Mouse (Mus musculus): Measurements from ENCODE around the gene Gm6358. TPM values are rescaled to one million over a fixed set of nuclear protein-coding genes. Genes with fewer than 3 reads are reported as not detected.
"Not testable (repeated sequence)": the region's sequence is repeated elsewhere in the genome, so short reads cannot be mapped to it uniquely, and the experiment has no call there.

The Gm6358 gene
- not detected in 2 replicates for polyA plus RNA-seq (2012; ENCODE audit: insufficient read depth, insufficient read length, missing spikeins)

GRCm38 (mm10) chr16:89140551-89140950, at the start of gene Gm6358:
TSS of gene Gm6358 (plus strand) at chr16:89140851.
- no peak within 1 kb of the TSS for H3K4me3 ChIP-seq (ENCODE audit: insufficient read depth, low read length)
- no peaks in the 10 kb centered on the region for H3K4me1 ChIP-seq (ENCODE audit: control insufficient read depth, insufficient read depth, low read length)
- no peak within 1 kb of the TSS for H3K27ac ChIP-seq (ENCODE audit: insufficient read depth, low read depth, low read length)
- no peak for TF ChIP-seq POLR2A (IDR thresholded peaks at IDR 0.05; ENCODE audit: borderline replicate concordance, low read depth, low read length)
- TF ChIP-seq CTCF (IDR thresholded peaks at IDR 0.05; ENCODE audit: low read depth, low read length): no peak

GRCm38 (mm10) chr16:89150786-89151185, 10.1 kb downstream of the Gm6358 start, which contains the start of gene Gm10061:
TSS of gene Gm10061 (plus strand) at chr16:89151086.
- TF ChIP-seq POLR2A (IDR thresholded peaks at IDR 0.05; ENCODE audit: borderline replicate concordance, low read depth, low read length): no peak
- no peak for TF ChIP-seq CTCF (IDR thresholded peaks at IDR 0.05; ENCODE audit: low read depth, low read length)
- no peak within 1 kb of the TSS for H3K4me3 ChIP-seq (ENCODE audit: insufficient read depth, low read length)
- no peak within 1 kb of the TSS for H3K27ac ChIP-seq (ENCODE audit: insufficient read depth, low read depth, low read length)
- no peaks in the 10 kb centered on the region for H3K4me1 ChIP-seq (ENCODE audit: control insufficient read depth, insufficient read depth, low read length)

GRCm38 (mm10) chr16:89157652-89158051, 17.0 kb downstream of the Gm6358 start, which contains the start of gene Gm9789:
TSS of gene Gm9789 (plus strand) at chr16:89157952.
- no peak within 1 kb of the TSS for H3K27ac ChIP-seq (ENCODE audit: insufficient read depth, low read depth, low read length)
- no peaks in the 10 kb centered on the region for H3K4me1 ChIP-seq (ENCODE audit: control insufficient read depth, insufficient read depth, low read length)
- H3K4me3 ChIP-seq (ENCODE audit: insufficient read depth, low read length): no peak within 1 kb of the TSS
- no peak for TF ChIP-seq CTCF (IDR thresholded peaks at IDR 0.05; ENCODE audit: low read depth, low read length)
- TF ChIP-seq POLR2A (IDR thresholded peaks at IDR 0.05; ENCODE audit: borderline replicate concordance, low read depth, low read length): no peak

GRCm38 (mm10) chr16:89169190-89169589, 28.5 kb downstream of the Gm6358 start, which contains the start of gene Gm7735:
TSS of gene Gm7735 (plus strand) at chr16:89169490.
- H3K27ac ChIP-seq (ENCODE audit: insufficient read depth, low read depth, low read length); H3K4me1 ChIP-seq (ENCODE audit: control insufficient read depth, insufficient read depth, low read length); H3K4me3 ChIP-seq (ENCODE audit: insufficient read depth, low read length): not testable (repeated sequence)

- TF ChIP-seq POLR2A (IDR thresholded peaks at IDR 0.05; ENCODE audit: borderline replicate concordance, low read depth, low read length): no peak
- no peak for TF ChIP-seq CTCF (IDR thresholded peaks at IDR 0.05; ENCODE audit: low read depth, low read length)
- Histone ChIP-seq H3K4me1 (ENCODE audit: control insufficient read depth, insufficient read depth, low read length) (no peaks in the 10 kb centered on the region), H3K4me3 (ENCODE audit: insufficient read depth, low read length) (no peak within 1 kb of the TSS), H3K27ac (ENCODE audit: insufficient read depth, low read depth, low read length) (no peak within 1 kb of the TSS)
Observed at GRCm38 (mm10) chr16:89174435-89174834, 33.8 kb downstream of the Gm6358 start, which contains the start of gene 1110057P08Rik. TSS of gene 1110057P08Rik (plus strand) at chr16:89174735.

- Histone ChIP-seq H3K27ac (ENCODE audit: insufficient read depth, low read depth, low read length) (no peak overlapping the region), H3K4me3 (ENCODE audit: insufficient read depth, low read length) (no peak overlapping the region), H3K4me1 (ENCODE audit: control insufficient read depth, insufficient read depth, low read length) (no peaks in the 10 kb centered on the region)
- TF ChIP-seq CTCF (IDR thresholded peaks at IDR 0.05; ENCODE audit: low read depth, low read length) (no peak), POLR2A (IDR thresholded peaks at IDR 0.05; ENCODE audit: borderline replicate concordance, low read depth, low read length) (no peak)
Observed at GRCm38 (mm10) chr16:89188621-89189020, 48.0 kb downstream of the Gm6358 start.

Other genes with a start within 250 kb of the Gm6358 start
- gene Krtap19-5, start 244.4 kb upstream of the Gm6358 start, polyA plus RNA-seq (2012; ENCODE audit: insufficient read depth, insufficient read length, missing spikeins): not detected in 2 replicates
- not detected in 2 replicates for gene Krtap19-9b, start 208.6 kb upstream of the Gm6358 start, polyA plus RNA-seq (2012; ENCODE audit: insufficient read depth, insufficient read length, missing spikeins)
- not detected in 2 replicates for gene Krtap16-3, start 178.0 kb upstream of the Gm6358 start, polyA plus RNA-seq (2012; ENCODE audit: insufficient read depth, insufficient read length, missing spikeins)
- gene Krtap22-2, start 130.1 kb upstream of the Gm6358 start, polyA plus RNA-seq (2012; ENCODE audit: insufficient read depth, insufficient read length, missing spikeins): not detected in 2 replicates
- gene Gm10229, start 125.6 kb upstream of the Gm6358 start, polyA plus RNA-seq (2012; ENCODE audit: insufficient read depth, insufficient read length, missing spikeins): not detected in 2 replicates
- not detected in 2 replicates for gene Krtap6-1, start 109.2 kb upstream of the Gm6358 start, polyA plus RNA-seq (2012; ENCODE audit: insufficient read depth, insufficient read length, missing spikeins)
- gene Gm10228, start 99.4 kb upstream of the Gm6358 start, polyA plus RNA-seq (2012; ENCODE audit: insufficient read depth, insufficient read length, missing spikeins): not detected in 2 replicates
- not detected in 2 replicates for gene Krtap6-5, start 93.0 kb upstream of the Gm6358 start, polyA plus RNA-seq (2012; ENCODE audit: insufficient read depth, insufficient read length, missing spikeins)
- not detected in 2 replicates for gene 1110025L11Rik, start 76.8 kb upstream of the Gm6358 start, polyA plus RNA-seq (2012; ENCODE audit: insufficient read depth, insufficient read length, missing spikeins)
- gene Krtap6-3, start 56.8 kb upstream of the Gm6358 start, polyA plus RNA-seq (2012; ENCODE audit: insufficient read depth, insufficient read length, missing spikeins): not detected in 2 replicates
- not detected in 2 replicates for gene Gm10061, start 10.2 kb downstream of the Gm6358 start, polyA plus RNA-seq (2012; ENCODE audit: insufficient read depth, insufficient read length, missing spikeins)
- gene Gm9789, start 17.1 kb downstream of the Gm6358 start, polyA plus RNA-seq (2012; ENCODE audit: insufficient read depth, insufficient read length, missing spikeins): not detected in 2 replicates
- gene Gm7735, start 28.6 kb downstream of the Gm6358 start, polyA plus RNA-seq (2012; ENCODE audit: insufficient read depth, insufficient read length, missing spikeins): not detected in 2 replicates
- not detected in 2 replicates for gene 1110057P08Rik, start 33.9 kb downstream of the Gm6358 start, polyA plus RNA-seq (2012; ENCODE audit: insufficient read depth, insufficient read length, missing spikeins)
- gene Krtap20-2, start 65.0 kb downstream of the Gm6358 start, polyA plus RNA-seq (2012; ENCODE audit: insufficient read depth, insufficient read length, missing spikeins): not detected in 2 replicates

Data from bone marrow macrophage, adult 2 months (primary cell).